Mouse (Mus musculus): ENCODE results near the gene 9130409I23Rik.
"Not testable (repeated sequence)": the region's sequence is repeated elsewhere in the genome, so short reads cannot be mapped to it uniquely, and the experiment has no call there.

The 9130409I23Rik gene

GRCm38 (mm10) chr1:181035015-181035778, 15.8 kb upstream of the 9130409I23Rik start:
- DNase-seq, result not testable (repeated sequence)

- peak; percentile 41 to 59 for DNase-seq
Observed at GRCm38 (mm10) chr1:181037623-181038022, 13.4 kb upstream of the 9130409I23Rik start.

GRCm38 (mm10) chr1:181039652-181040051, 11.4 kb upstream of the 9130409I23Rik start:
- peak; percentile 62 to 67 for DNase-seq

GRCm38 (mm10) chr1:181047520-181047919, 3.5 kb upstream of the 9130409I23Rik start:
- no peak for DNase-seq

- no peak for DNase-seq
Observed at GRCm38 (mm10) chr1:181049328-181049842, 1.7 kb upstream of the 9130409I23Rik start.

GRCm38 (mm10) chr1:181052898-181053297, 1.9 kb downstream of the 9130409I23Rik start:
- no peak for DNase-seq

GRCm38 (mm10) chr1:181061784-181062485, 10.9 kb downstream of the 9130409I23Rik start:
- no peak for DNase-seq

- peak; percentile 55 to 67 for DNase-seq
Observed at GRCm38 (mm10) chr1:181063991-181064390, 13.0 kb downstream of the 9130409I23Rik start.

GRCm38 (mm10) chr1:181064648-181065047, 13.6 kb downstream of the 9130409I23Rik start:
- peak; percentile 15 to 44 for DNase-seq

GRCm38 (mm10) chr1:181068344-181068743, 17.3 kb downstream of the 9130409I23Rik start:
- no peak for DNase-seq

- no peak for DNase-seq
Observed at GRCm38 (mm10) chr1:181069671-181070070, 18.6 kb downstream of the 9130409I23Rik start.

GRCm38 (mm10) chr1:181073075-181073474, 22.0 kb downstream of the 9130409I23Rik start:
- DNase-seq, result no peak

- no peak for DNase-seq
Observed at GRCm38 (mm10) chr1:181084021-181084420, 33.0 kb downstream of the 9130409I23Rik start.

GRCm38 (mm10) chr1:181090048-181090447, 39.0 kb downstream of the 9130409I23Rik start:
- no peak for DNase-seq
